Mouse (Mus musculus): ENCODE measurements around the gene Btd. TPM values are rescaled to one million over a fixed set of nuclear protein-coding genes. Genes with fewer than 3 reads are reported as not detected.

Btd gene
- polyA plus RNA-seq, 1 experiment: 16.7 TPM

- TF ChIP-seq CTCF (IDR thresholded peaks at IDR 0.05; ENCODE audit: control insufficient read depth, insufficient read depth, insufficient read length): no peak
- TF ChIP-seq USF1 (IDR thresholded peaks at IDR 0.05; ENCODE audit: low read depth): no peak
- TF ChIP-seq CEBPB (IDR thresholded peaks at IDR 0.05; ENCODE audit: low read depth): no peak
- TF ChIP-seq MYOD1 (IDR thresholded peaks at IDR 0.05; ENCODE audit: control insufficient read depth, insufficient read length, low read depth): no peak
- no peak for TF ChIP-seq MAX (IDR thresholded peaks at IDR 0.05)
- TF ChIP-seq MYOG (IDR thresholded peaks at IDR 0.05; ENCODE audit: control insufficient read depth, extremely low read depth, insufficient read length): no peak
- TF ChIP-seq FOSL1 (IDR thresholded peaks at IDR 0.05; ENCODE audit: insufficient read depth, low read length, poor library complexity, severe bottlenecking): no peak
- Histone ChIP-seq H3K79me2 (ENCODE audit: control insufficient read depth, insufficient read depth) (no peaks in the 10 kb centered on the region), H3K36me3 (ENCODE audit: control insufficient read depth, insufficient read depth) (no peaks in the 10 kb centered on the region), H3K4me3 (ENCODE audit: insufficient read depth, poor library complexity, severe bottlenecking) (no peak overlapping the region), H3K79me3 (ENCODE audit: low read depth) (no peaks in the 10 kb centered on the region), H3ac (ENCODE audit: control insufficient read depth, insufficient read length, low read depth) (no peak overlapping the region), H3K27me3 (ENCODE audit: control insufficient read depth, insufficient read depth, insufficient read length) (no peaks in the 10 kb centered on the region)
Measured at GRCm38 (mm10) chr14:31680656-31681055, 39.8 kb downstream of the Btd start.

- Histone ChIP-seq H3K79me2 (ENCODE audit: control insufficient read depth, insufficient read depth) (no peaks in the 10 kb centered on the region), H3K36me3 (ENCODE audit: control insufficient read depth, insufficient read depth) (no peaks in the 10 kb centered on the region), H3ac (ENCODE audit: control insufficient read depth, insufficient read length, low read depth) (no peak overlapping the region), H3K27me3 (ENCODE audit: control insufficient read depth, insufficient read depth, insufficient read length) (no peaks in the 10 kb centered on the region), H3K4me3 (ENCODE audit: insufficient read depth, poor library complexity, severe bottlenecking) (no peak overlapping the region), H3K79me3 (ENCODE audit: low read depth) (no peaks in the 10 kb centered on the region)
- TF ChIP-seq FOSL1 (IDR thresholded peaks at IDR 0.05; ENCODE audit: insufficient read depth, low read length, poor library complexity, severe bottlenecking) (no peak), MAX (IDR thresholded peaks at IDR 0.05) (no peak), MYOD1 (IDR thresholded peaks at IDR 0.05; ENCODE audit: control insufficient read depth, insufficient read length, low read depth) (no peak), MYOG (IDR thresholded peaks at IDR 0.05; ENCODE audit: control insufficient read depth, extremely low read depth, insufficient read length) (no peak)
Measured at GRCm38 (mm10) chr14:31681291-31681690, 40.5 kb downstream of the Btd start.

GRCm38 (mm10) chr14:31681931-31682555 is 41.2 kb downstream of the Btd start:
- Histone ChIP-seq H3K27me3 (ENCODE audit: control insufficient read depth, insufficient read depth, insufficient read length) (no peaks in the 10 kb centered on the region), H3ac (ENCODE audit: control insufficient read depth, insufficient read length, low read depth) (no peak overlapping the region), H3K79me3 (ENCODE audit: low read depth) (no peaks in the 10 kb centered on the region), H3K4me3 (ENCODE audit: insufficient read depth, poor library complexity, severe bottlenecking) (no peak overlapping the region), H3K36me3 (ENCODE audit: control insufficient read depth, insufficient read depth) (no peaks in the 10 kb centered on the region), H3K79me2 (ENCODE audit: control insufficient read depth, insufficient read depth) (no peaks in the 10 kb centered on the region)
- no peak for TF ChIP-seq MAX (IDR thresholded peaks at IDR 0.05)
- TF ChIP-seq USF1 (IDR thresholded peaks at IDR 0.05; ENCODE audit: low read depth): no peak
- no peak for TF ChIP-seq CTCF (IDR thresholded peaks at IDR 0.05; ENCODE audit: control insufficient read depth, insufficient read depth, insufficient read length)
- no peak for TF ChIP-seq MYOD1 (IDR thresholded peaks at IDR 0.05; ENCODE audit: control insufficient read depth, insufficient read length, low read depth)
- TF ChIP-seq MYOG (IDR thresholded peaks at IDR 0.05; ENCODE audit: control insufficient read depth, extremely low read depth, insufficient read length): no peak
- no peak for TF ChIP-seq FOSL1 (IDR thresholded peaks at IDR 0.05; ENCODE audit: insufficient read depth, low read length, poor library complexity, severe bottlenecking)
- no peak for TF ChIP-seq CEBPB (IDR thresholded peaks at IDR 0.05; ENCODE audit: low read depth)

- TF ChIP-seq CTCF (IDR thresholded peaks at IDR 0.05; ENCODE audit: control insufficient read depth, insufficient read depth, insufficient read length) (no peak), MYOG (IDR thresholded peaks at IDR 0.05; ENCODE audit: control insufficient read depth, extremely low read depth, insufficient read length) (no peak)
- H3K27me3 ChIP-seq (ENCODE audit: control insufficient read depth, insufficient read depth, insufficient read length): no peaks in the 10 kb centered on the region
- H3K36me3 ChIP-seq (ENCODE audit: control insufficient read depth, insufficient read depth): no peaks in the 10 kb centered on the region
- no peak overlapping the region for H3K4me3 ChIP-seq (ENCODE audit: insufficient read depth, poor library complexity, severe bottlenecking)
- H3K79me2 ChIP-seq (ENCODE audit: control insufficient read depth, insufficient read depth): no peaks in the 10 kb centered on the region
- H3ac ChIP-seq (ENCODE audit: control insufficient read depth, insufficient read length, low read depth): no peak overlapping the region
- no peaks in the 10 kb centered on the region for H3K79me3 ChIP-seq (ENCODE audit: low read depth)
Measured at GRCm38 (mm10) chr14:31683610-31684009, 42.8 kb downstream of the Btd start.

- Histone ChIP-seq H3K79me2 (ENCODE audit: control insufficient read depth, insufficient read depth) (no peaks in the 10 kb centered on the region), H3K79me3 (ENCODE audit: low read depth) (no peaks in the 10 kb centered on the region), H3K4me3 (ENCODE audit: insufficient read depth, poor library complexity, severe bottlenecking) (no peak overlapping the region), H3ac (ENCODE audit: control insufficient read depth, insufficient read length, low read depth) (no peak overlapping the region), H3K36me3 (ENCODE audit: control insufficient read depth, insufficient read depth) (no peaks in the 10 kb centered on the region), H3K27me3 (ENCODE audit: control insufficient read depth, insufficient read depth, insufficient read length) (no peaks in the 10 kb centered on the region)
- TF ChIP-seq MYOD1 (IDR thresholded peaks at IDR 0.05; ENCODE audit: control insufficient read depth, insufficient read length, low read depth): no peak
- no peak for TF ChIP-seq CTCF (IDR thresholded peaks at IDR 0.05; ENCODE audit: control insufficient read depth, insufficient read depth, insufficient read length)
- no peak for TF ChIP-seq MAX (IDR thresholded peaks at IDR 0.05)
- no peak for TF ChIP-seq MYOG (IDR thresholded peaks at IDR 0.05; ENCODE audit: control insufficient read depth, extremely low read depth, insufficient read length)
- TF ChIP-seq FOSL1 (IDR thresholded peaks at IDR 0.05; ENCODE audit: insufficient read depth, low read length, poor library complexity, severe bottlenecking): no peak
- TF ChIP-seq CEBPB (IDR thresholded peaks at IDR 0.05; ENCODE audit: low read depth): no peak
- no peak for TF ChIP-seq USF1 (IDR thresholded peaks at IDR 0.05; ENCODE audit: low read depth)
Measured at GRCm38 (mm10) chr14:31684343-31685040, 43.7 kb downstream of the Btd start.

- H3ac ChIP-seq (ENCODE audit: control insufficient read depth, insufficient read length, low read depth): no peak overlapping the region
- TF ChIP-seq MYOD1 (IDR thresholded peaks at IDR 0.05; ENCODE audit: control insufficient read depth, insufficient read length, low read depth): no peak
- TF ChIP-seq CTCF (IDR thresholded peaks at IDR 0.05; ENCODE audit: control insufficient read depth, insufficient read depth, insufficient read length): no peak
- TF ChIP-seq CEBPB (IDR thresholded peaks at IDR 0.05; ENCODE audit: low read depth): no peak
- no peak for TF ChIP-seq MAX (IDR thresholded peaks at IDR 0.05)
- no peak for TF ChIP-seq FOSL1 (IDR thresholded peaks at IDR 0.05; ENCODE audit: insufficient read depth, low read length, poor library complexity, severe bottlenecking)
- TF ChIP-seq MYOG (IDR thresholded peaks at IDR 0.05; ENCODE audit: control insufficient read depth, extremely low read depth, insufficient read length): no peak
- no peak for TF ChIP-seq USF1 (IDR thresholded peaks at IDR 0.05; ENCODE audit: low read depth)
Measured at GRCm38 (mm10) chr14:31685680-31686079, 44.9 kb downstream of the Btd start.

More at GRCm38 (mm10) chr14:31685680-31686079, 44.9 kb downstream of the Btd start:
- Histone ChIP-seq H3K4me3 (ENCODE audit: insufficient read depth, poor library complexity, severe bottlenecking) (no peak overlapping the region), H3K79me3 (ENCODE audit: low read depth) (no peaks in the 10 kb centered on the region), H3K27me3 (ENCODE audit: control insufficient read depth, insufficient read depth, insufficient read length) (no peaks in the 10 kb centered on the region), H3K36me3 (ENCODE audit: control insufficient read depth, insufficient read depth) (no peaks in the 10 kb centered on the region), H3K79me2 (ENCODE audit: control insufficient read depth, insufficient read depth) (no peaks in the 10 kb centered on the region)

Measured in C2C12 (cell line).